Comparison of ENCODE assay signal across 10 mouse cellular contexts in genomic region chr16:73864625-73865024, GRCm38 (mm10).
DNase-seq lines count a peak whose midpoint lies in the region; ATAC-seq and TF ChIP-seq lines count a peak whose summit lies in the region.
"Had no signal": no experiment of that assay in that cellular context is flagged by ENCODE, and none has a peak within 500 bp of the region (broad histone marks: within the 10 kb centered on the region; RNA-seq: fewer than 3 reads in every experiment).

No protein-coding gene starts in this region.

- H3K27me3 ChIP-seq in forebrain, embryonic 13.5 days: no peaks in the 10 kb centered on the region
- no peaks in the 10 kb centered on the region for H3K27me3 ChIP-seq in hindbrain, postnatal 0 days (ENCODE audit: insufficient read depth, low read length)
- no peaks in the 10 kb centered on the region for H3K27me3 ChIP-seq in intestine, postnatal 0 days (replicated peaks; ENCODE audit: control insufficient read depth, insufficient read depth, low read length)

- peaks cover 25% of the 10 kb centered on the region for H3K4me1 ChIP-seq in forebrain, embryonic 13.5 days
- H3K4me1 ChIP-seq in hindbrain, postnatal 0 days (ENCODE audit: insufficient read depth, low read length): peaks cover 6% of the 10 kb centered on the region; the same call in 1 of the 2 replicates
- H3K4me1 ChIP-seq in intestine, postnatal 0 days (replicated peaks; ENCODE audit: control insufficient read depth, insufficient read depth, low read length): no peaks in the 10 kb centered on the region

- DNase-seq in cerebellum, postnatal 14 days: peak; percentile 53 to 63
- no peak for DNase-seq in cerebellum, postnatal 4 days (ENCODE audit: low spot score in 2 of 2)
- peak; percentile 9 for DNase-seq in kidney, postnatal 10 days
- no peak for DNase-seq in kidney, adult 8-10 months
- DNase-seq in hindbrain, postnatal 0 days (ENCODE audit: low spot score): peak; percentile 30
- DNase-seq in layer of hippocampus, adult 9-11 months: no peak
- DNase-seq: adrenal gland, adult 8-10 months had no signal

- ATAC-seq in forebrain, embryonic 13.5 days: peak; percentile 68
- no peak; the same call in 1 of the 2 replicates for ATAC-seq in hindbrain, postnatal 0 days
- no peak for ATAC-seq in intestine, postnatal 0 days

- no peak overlapping the region for H3K4me3 ChIP-seq in forebrain, embryonic 13.5 days
- no peak overlapping the region for H3K4me3 ChIP-seq in hindbrain, postnatal 0 days (ENCODE audit: low read length)
- H3K4me3 ChIP-seq in intestine, postnatal 0 days (ENCODE audit: low read depth, low read length): no peak overlapping the region

- WGBS in forebrain, embryonic 13.5 days: 17% methylated on average over 9 of the region's 9 CpGs
- WGBS in hindbrain, postnatal 0 days: 24% methylated on average over 9 of the region's 9 CpGs
- 44% methylated on average over 9 of the region's 9 CpGs for WGBS in intestine, postnatal 0 days

- peak overlapping the region; percentile 21; the same call in 1 of the 2 replicates for H3K4me2 ChIP-seq in forebrain, embryonic 13.5 days
- no peak overlapping the region for H3K4me2 ChIP-seq in hindbrain, postnatal 0 days (ENCODE audit: low read depth, low read length)
- H3K4me2 ChIP-seq in intestine, postnatal 0 days (replicated peaks; ENCODE audit: low read depth): no peak overlapping the region

- H3K9ac ChIP-seq in forebrain, embryonic 13.5 days: no peak overlapping the region
- no peak overlapping the region for H3K9ac ChIP-seq in hindbrain, postnatal 0 days (replicated peaks; ENCODE audit: low read length)
- H3K9ac ChIP-seq in intestine, postnatal 0 days (ENCODE audit: low read depth, low read length): no peak overlapping the region
- H3K9ac ChIP-seq: liver, embryonic 14.5 days had no signal

- no peaks in the 10 kb centered on the region for H3K36me3 ChIP-seq in forebrain, embryonic 13.5 days (ENCODE audit: poor library complexity, severe bottlenecking)
- no peaks in the 10 kb centered on the region for H3K36me3 ChIP-seq in hindbrain, postnatal 0 days (ENCODE audit: insufficient read depth, low read length)
- H3K36me3 ChIP-seq in intestine, postnatal 0 days (ENCODE audit: control insufficient read depth, insufficient read depth): no peaks in the 10 kb centered on the region

- peak overlapping the region; percentile 59 for H3K27ac ChIP-seq in forebrain, embryonic 13.5 days
- H3K27ac ChIP-seq in hindbrain, postnatal 0 days: no peak overlapping the region
- no peak overlapping the region for H3K27ac ChIP-seq in intestine, postnatal 0 days (ENCODE audit: low read depth, low read length)
- H3K27ac ChIP-seq: liver, embryonic 14.5 days had no signal

- no peaks in the 10 kb centered on the region for H3K9me3 ChIP-seq in forebrain, embryonic 13.5 days (replicated peaks)
- H3K9me3 ChIP-seq in hindbrain, postnatal 0 days (ENCODE audit: low read length): no peaks in the 10 kb centered on the region
- no peaks in the 10 kb centered on the region for H3K9me3 ChIP-seq in intestine, postnatal 0 days (ENCODE audit: control insufficient read depth)

- TF ChIP-seq CTCF in hindbrain, postnatal 0 days (IDR thresholded peaks at IDR 0.05; ENCODE audit: low read depth): no peak
- no peak for TF ChIP-seq CTCF in intestine, postnatal 0 days (IDR thresholded peaks at IDR 0.05; ENCODE audit: low read depth)

Comparison
In these comparisons a context has a peak if more than half of its experiments do, and no peak if none do; other contexts are left out.
1. DNase-seq: peak in cerebellum, postnatal 14 days (2 of 2), kidney, postnatal 10 days (single experiment) and hindbrain, postnatal 0 days (single experiment); none in cerebellum, postnatal 4 days (0 of 2), kidney, adult 8-10 months (0 of 2) and layer of hippocampus, adult 9-11 months (single experiment).